Mouse (Mus musculus) Patski (cell line): ENCODE data around the gene Rplp2. TPM values are rescaled to one million over a fixed set of nuclear protein-coding genes. Genes with fewer than 3 reads are reported as not detected.

ENCODE experiments used
- ATAC-seq: fragments of 100-300 bp; one replicate; pipeline ENCODE4 v1.8.0; 2021
- CTCF ChIA-PET: fragments of 350-600 bp; sonication (Branson Sonifier 250); formaldehyde crosslinking; loops from one replicate; lab custom pipeline; 2022; ENCODE audit warnings: inconsistent platforms; lab: Charles Lee
- POLR2A ChIA-PET: fragments of 350-600 bp; sonication (Branson Sonifier 250); formaldehyde crosslinking; loops from one replicate; lab custom pipeline; 2022; ENCODE audit warnings: antibody characterized with exemption, inconsistent platforms; lab: Charles Lee
- DNase-seq: peaks from one replicate; pipeline ENCODE4 v3.0.0-alpha.2; 2011; ENCODE audit warnings: low read depth, low spot score
- H3K27me3 ChIP-seq: fragments of 371-371 bp; one replicate; pipeline ENCODE4 v1.5.1; 2021
- CTCF ChIP-seq: fragments of 100-300 bp; IDR thresholded peaks from one replicate; pipeline ENCODE4 v1.5.1; 2021
- in situ Hi-C: fragments of 300-500 bp; cut with MboI; formaldehyde crosslinking; loops from 3 replicates; pipeline ENCODE4 v1.11.1; 2018; ENCODE audit warnings: low pct_unique_long_range_greater_than_20kb, mixed read lengths
- polyA plus RNA-seq: library from polyadenylated mRNA; unstranded; gene quantifications from one replicate; pipeline ENCODE4 v1.2.3, GENCODE M21; 2021

Rplp2 gene
- polyA plus RNA-seq, 1 experiment from 2014 or later, result 1,558 TPM

GRCm38 (mm10) chr7:141484186-141485120 lies 37.3 kb downstream of the Rplp2 start:
- in situ Hi-C loops, result loop anchor here (5.0 kb wide), 1 partner anchor 38 kb away; no protein-coding TSS in a partner anchor
- ChIA-PET POLR2A (interaction anchor here (1.1 to 2.0 kb wide), 3 partner anchors 9 to 17 kb away, joined by 4 read pairs; partner anchors contain the start of gene Cd151), CTCF (interaction anchor here (0.8 to 1.9 kb wide), 3 partner anchors 26 to 40 kb away, joined by 3 to 6 read pairs (median 3); no protein-coding TSS in a partner anchor)
- no peaks in the 10 kb centered on the region for H3K27me3 ChIP-seq
- ATAC-seq (no peak), DNase-seq (no peak)
- TF ChIP-seq CTCF, result no peak

GRCm38 (mm10) chr7:141485186-141485585 lies 38.0 kb downstream of the Rplp2 start:
- H3K27me3 ChIP-seq, result no peaks in the 10 kb centered on the region
- in situ Hi-C loops, result no loop called here
- ATAC-seq (no peak), DNase-seq (no peak)
- CTCF ChIA-PET, result interaction anchor here (1.1 to 1.5 kb wide), 2 partner anchors 39 to 97 kb away, joined by 3 read pairs; no protein-coding TSS in a partner anchor
- no peak for TF ChIP-seq CTCF
- POLR2A ChIA-PET, result interaction anchor here (1.1 to 2.0 kb wide), 3 partner anchors 9 to 18 kb away, joined by 4 read pairs; partner anchors contain the start of gene Cd151

GRCm38 (mm10) chr7:141485606-141486005 lies 38.4 kb downstream of the Rplp2 start:
- H3K27me3 ChIP-seq, result no peaks in the 10 kb centered on the region
- no peak for TF ChIP-seq CTCF
- DNase-seq (no peak), ATAC-seq (no peak)
- in situ Hi-C loops, result no loop called here
- CTCF ChIA-PET, result interaction anchor here (1.1 to 1.5 kb wide), 2 partner anchors 39 to 96 kb away, joined by 3 read pairs; no protein-coding TSS in a partner anchor
- POLR2A ChIA-PET, result interaction anchor here (2.0 kb wide), 1 partner anchor 9 kb away, joined by 4 read pairs; no protein-coding TSS in a partner anchor

- no peak for ATAC-seq
- ChIA-PET CTCF (interaction anchor here (1.5 kb wide), 1 partner anchor 96 kb away, joined by 3 read pairs; no protein-coding TSS in a partner anchor), POLR2A (interaction anchor here (1.1 to 2.0 kb wide), 2 partner anchors 8 to 9 kb away, joined by 3 to 4 read pairs; no protein-coding TSS in a partner anchor)
- TF ChIP-seq CTCF, result no peak
- in situ Hi-C loops, result no loop called here
- no peak for DNase-seq
- no peaks in the 10 kb centered on the region for H3K27me3 ChIP-seq
Observed at GRCm38 (mm10) chr7:141486239-141486638, 39.1 kb downstream of the Rplp2 start.

GRCm38 (mm10) chr7:141487141-141487540 lies 40.0 kb downstream of the Rplp2 start:
- ATAC-seq (no peak), DNase-seq (no peak)
- ChIA-PET CTCF (interaction anchor here (1.5 kb wide), 1 partner anchor 10 kb away, joined by 4 read pairs; no protein-coding TSS in a partner anchor), POLR2A (interaction anchor here (0.6 to 1.1 kb wide), 3 partner anchors 10 to 28 kb away, joined by 3 to 4 read pairs (median 3); no protein-coding TSS in a partner anchor)
- in situ Hi-C loops, result no loop called here
- no peaks in the 10 kb centered on the region for H3K27me3 ChIP-seq
- TF ChIP-seq CTCF, result no peak

- POLR2A ChIA-PET, result interaction anchor here (1.1 kb wide), 1 partner anchor 14 kb away, joined by 3 read pairs; no protein-coding TSS in a partner anchor
- no peaks in the 10 kb centered on the region for H3K27me3 ChIP-seq
- ATAC-seq, result no peak
- CTCF ChIA-PET, result interaction anchor here (1.0 to 1.1 kb wide), 3 partner anchors 11 to 33 kb away, joined by 3 to 4 read pairs (median 3); no protein-coding TSS in a partner anchor
- no peak for TF ChIP-seq CTCF
- no peak for DNase-seq
- in situ Hi-C loops, result no loop called here
Observed at GRCm38 (mm10) chr7:141491151-141491550, 44.0 kb downstream of the Rplp2 start.

GRCm38 (mm10) chr7:141492738-141493137 lies 45.6 kb downstream of the Rplp2 start:
- ATAC-seq (no peak), DNase-seq (no peak)
- no peaks in the 10 kb centered on the region for H3K27me3 ChIP-seq
- POLR2A ChIA-PET, result no interaction called here
- in situ Hi-C loops, result no loop called here
- CTCF ChIA-PET, result no interaction called here
- TF ChIP-seq CTCF, result no peak

- no peaks in the 10 kb centered on the region for H3K27me3 ChIP-seq
- in situ Hi-C loops, result no loop called here
- no peak for DNase-seq
- POLR2A ChIA-PET, result interaction anchor here (1.0 to 1.1 kb wide), 2 partner anchors 13 to 21 kb away, joined by 3 read pairs; no protein-coding TSS in a partner anchor
- CTCF ChIA-PET, result no interaction called here
- ATAC-seq, result no peak
- TF ChIP-seq CTCF, result no peak
Observed at GRCm38 (mm10) chr7:141493729-141494128, 46.6 kb downstream of the Rplp2 start.

- CTCF ChIA-PET, result interaction anchor here (1.3 kb wide), 1 partner anchor 31 kb away, joined by 4 read pairs; no protein-coding TSS in a partner anchor
- in situ Hi-C loops, result no loop called here
- no peaks in the 10 kb centered on the region for H3K27me3 ChIP-seq
- no peak for ATAC-seq
- DNase-seq, result no peak
- POLR2A ChIA-PET, result interaction anchor here (1.5 kb wide), 1 partner anchor 10 kb away, joined by 4 read pairs; no protein-coding TSS in a partner anchor
- no peak for TF ChIP-seq CTCF
Observed at GRCm38 (mm10) chr7:141495379-141495778, 48.2 kb downstream of the Rplp2 start.

- TF ChIP-seq CTCF, result no peak
- no peaks in the 10 kb centered on the region for H3K27me3 ChIP-seq
- in situ Hi-C loops, result no loop called here
- DNase-seq, result no peak
- ATAC-seq, result no peak
- POLR2A ChIA-PET, result no interaction called here
- CTCF ChIA-PET, result interaction anchor here (1.3 kb wide), 1 partner anchor 30 kb away, joined by 4 read pairs; no protein-coding TSS in a partner anchor
Observed at GRCm38 (mm10) chr7:141495940-141496339, 48.8 kb downstream of the Rplp2 start.
